Mouse (Mus musculus) spleen, adult 2 months (tissue): ENCODE data around the gene Nkx6-2. TPM values are rescaled to one million over a fixed set of nuclear protein-coding genes. Genes with fewer than 3 reads are reported as not detected.

Experiments
- DNase-seq, 2 experiments: peaks; one replicate each; pipeline versions ENCODE4 v3.0.0 to v3.0.0-alpha.2; 2012 to 2021; ENCODE audit warnings: low spot score in 2 of 2, low read depth in 1 of 2
- H3K27ac ChIP-seq: fragments of 200-500 bp; 2 replicates; pipeline ENCODE4 v1.5.1; 2012; ENCODE audit warnings: low read length, inconsistent platforms; ENCODE audit not compliant: insufficient read depth
- H3K27me3 ChIP-seq: fragments of 200-500 bp; 2 replicates; pipeline ENCODE4 v1.6.1; 2012; ENCODE audit warnings: mild to moderate bottlenecking, moderate library complexity, low read length, inconsistent platforms; ENCODE audit not compliant: control insufficient read depth, insufficient read depth
- H3K36me3 ChIP-seq: fragments of 200-500 bp; 2 replicates; pipeline ENCODE4 v1.6.1; 2012; ENCODE audit warnings: mild to moderate bottlenecking, low read length, inconsistent platforms; ENCODE audit not compliant: control insufficient read depth, insufficient read depth
- H3K4me1 ChIP-seq: fragments of 200-500 bp; 2 replicates; pipeline ENCODE4 v1.6.1; 2011; ENCODE audit warnings: inconsistent platforms; ENCODE audit not compliant: control insufficient read depth, insufficient read depth, insufficient read length
- H3K4me3 ChIP-seq: fragments of 200-500 bp; 2 replicates; pipeline ENCODE4 v1.5.1; 2011; ENCODE audit warnings: mild to moderate bottlenecking, inconsistent platforms; ENCODE audit not compliant: insufficient read depth, insufficient read length; ENCODE audit errors: extremely low read depth
- CTCF ChIP-seq: fragments of 200-500 bp; IDR thresholded peaks from 2 replicates; pipeline ENCODE4 v1.5.1; 2011; ENCODE audit warnings: mild to moderate bottlenecking, inconsistent platforms; ENCODE audit not compliant: insufficient read depth, insufficient read length, insufficient replicate concordance; ENCODE audit errors: extremely low read depth
- POLR2A ChIP-seq: fragments of 200-500 bp; IDR thresholded peaks from 2 replicates; pipeline ENCODE4 v1.6.1; 2011; ENCODE audit warnings: low read depth, low read length, inconsistent platforms
- WGBS: fragments of 180-500 bp; shearing (Covaris S2); methylation state at CpG from one replicate; pipeline ENCODE4 v1.1.7; 2018; 5-methylcytosine and 5-hydroxymethylcytosine counted together
- polyA plus RNA-seq: library from polyadenylated mRNA; depleted of rRNA; stranded (reverse); fragments of >200 nt; gene quantifications from 2 replicates; pipeline ENCODE4 v1.2.3, GENCODE M21; 2012

The Nkx6-2 gene
- polyA plus RNA-seq, 1 experiment, result 0.08 TPM

DNA sequence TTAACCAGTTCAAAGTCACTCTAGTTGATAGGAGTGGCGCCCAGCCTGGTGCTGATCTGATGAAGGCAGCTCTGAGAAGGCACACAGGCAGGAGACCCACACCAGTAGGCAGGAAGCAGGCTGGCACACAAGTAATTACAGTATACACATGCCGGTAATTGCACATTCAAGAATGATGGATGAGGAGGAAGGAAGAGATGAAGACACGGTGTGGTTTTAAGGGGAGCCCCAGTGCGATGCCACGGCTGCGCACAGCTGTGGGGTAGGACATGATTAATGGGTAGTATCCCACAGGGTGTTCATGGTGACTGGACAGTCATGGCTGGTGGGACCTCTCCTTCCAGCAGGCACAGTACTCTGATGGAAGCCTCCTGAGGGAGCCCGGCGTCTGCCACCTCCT, 16.1 kb downstream of the Nkx6-2 start:
- no peak for DNase-seq
- Histone ChIP-seq H3K4me1 (no peaks in the 10 kb centered on the region), H3K4me3 (no peak overlapping the region), H3K27me3 (no peaks in the 10 kb centered on the region), H3K27ac (no peak overlapping the region), H3K36me3 (peaks cover 12% of the 10 kb centered on the region)
- no peak for TF ChIP-seq CTCF
- TF ChIP-seq POLR2A, result no peak
- WGBS, result 16% methylated on average over 8 of the region's 8 CpGs

DNA sequence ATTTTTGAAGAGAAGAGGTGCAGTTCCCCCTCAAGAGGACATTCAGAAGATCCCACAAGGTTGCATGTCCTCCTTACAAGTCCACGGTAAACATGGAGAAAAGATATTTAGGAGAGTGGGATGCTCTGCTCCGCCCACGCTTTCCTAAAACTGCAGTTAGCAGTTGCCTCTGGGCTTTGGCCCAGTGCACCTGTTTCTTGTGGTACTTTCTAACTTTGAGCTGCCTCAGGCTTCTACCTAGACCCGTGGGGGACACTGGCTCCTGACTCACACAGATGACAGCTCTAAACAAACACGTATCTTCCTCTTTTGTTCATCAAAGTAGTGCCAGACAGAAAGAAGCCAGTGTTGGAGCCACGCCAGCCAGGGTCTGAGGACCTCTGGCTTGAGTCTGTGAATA, 16.6 kb downstream of the Nkx6-2 start:
- 56% methylated on average over 6 of the region's 6 CpGs for WGBS

DNA sequence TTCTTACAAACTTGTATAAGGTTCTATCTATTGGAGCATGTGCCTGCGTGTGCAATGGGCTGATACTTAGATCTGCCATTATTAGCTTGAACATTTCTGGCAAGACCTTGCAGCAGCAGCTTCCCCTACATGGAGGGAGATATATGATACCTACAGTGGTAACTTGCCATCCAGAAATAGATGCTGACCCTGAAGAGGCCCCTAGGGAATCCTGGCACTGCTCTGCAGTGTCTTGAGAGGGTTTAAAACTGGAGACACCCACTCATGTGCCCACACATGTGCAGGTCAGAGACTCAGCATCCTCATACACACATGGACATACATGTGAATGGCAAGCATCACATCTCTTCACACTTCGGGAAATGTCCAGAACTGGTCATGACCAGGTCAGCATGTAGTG, 18.4 kb downstream of the Nkx6-2 start:
- WGBS, result 94% methylated on average over 2 of the region's 2 CpGs

More for the DNA sequence above, 16.6 kb downstream of the Nkx6-2 start:
- TF ChIP-seq POLR2A (no peak), CTCF (no peak)
- Histone ChIP-seq H3K27ac (no peak overlapping the region), H3K27me3 (no peaks in the 10 kb centered on the region), H3K36me3 (peaks cover 12% of the 10 kb centered on the region), H3K4me1 (no peaks in the 10 kb centered on the region), H3K4me3 (no peak overlapping the region)
- DNase-seq, result no peak

DNA sequence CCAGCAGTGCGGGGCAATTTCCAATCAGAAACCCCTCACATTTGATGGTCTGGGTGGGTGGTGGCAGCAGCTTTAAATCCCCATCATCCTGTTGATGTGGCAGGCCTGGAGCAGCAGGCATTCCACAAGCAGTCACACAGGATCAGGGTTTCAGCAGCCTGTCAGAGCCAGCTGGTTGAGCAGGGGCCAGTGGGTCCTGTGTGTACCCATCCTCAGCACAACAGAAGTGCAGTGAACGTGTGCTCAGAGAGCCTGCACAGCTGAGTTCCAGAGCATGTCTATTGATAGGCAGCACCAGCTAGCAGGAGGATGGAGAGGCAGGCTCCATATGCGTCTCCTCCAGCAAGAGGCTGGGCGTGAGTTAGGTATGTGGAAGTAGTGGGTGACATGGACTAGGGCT, 19.2 kb downstream of the Nkx6-2 start:
- H3K4me3 ChIP-seq, result no peak overlapping the region
- H3K27me3 ChIP-seq, result no peaks in the 10 kb centered on the region
- WGBS, result 92% methylated on average over 4 of the region's 4 CpGs
- no peak for TF ChIP-seq CTCF
- no peak for TF ChIP-seq POLR2A
- no peaks in the 10 kb centered on the region for H3K4me1 ChIP-seq
- H3K27ac ChIP-seq, result no peak overlapping the region
- peaks cover 15% of the 10 kb centered on the region for H3K36me3 ChIP-seq
- DNase-seq, result no peak

More for the DNA sequence above, 18.4 kb downstream of the Nkx6-2 start:
- Histone ChIP-seq H3K27ac (no peak overlapping the region), H3K27me3 (no peaks in the 10 kb centered on the region), H3K4me1 (no peaks in the 10 kb centered on the region), H3K36me3 (peaks cover 15% of the 10 kb centered on the region), H3K4me3 (no peak overlapping the region)
- TF ChIP-seq POLR2A (no peak), CTCF (no peak)
- no peak for DNase-seq

DNA sequence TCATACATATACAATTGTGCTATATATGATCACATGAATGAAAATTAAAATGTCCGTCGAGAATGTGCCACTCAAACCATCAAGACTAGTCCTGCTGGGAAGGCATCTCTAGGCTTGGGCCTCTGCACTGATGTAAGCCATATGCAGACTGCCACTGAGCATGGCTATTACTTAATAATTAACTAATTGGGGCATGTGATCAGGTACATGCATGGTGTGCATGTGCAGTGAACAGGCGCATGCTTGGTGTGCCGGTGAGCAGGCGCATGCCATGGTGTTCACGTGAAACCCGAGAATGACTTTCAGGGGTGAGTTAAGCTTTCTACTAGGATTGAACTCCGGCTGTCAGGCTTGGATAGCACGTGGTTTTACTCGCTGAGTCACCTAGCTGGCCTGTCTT, 22.9 kb downstream of the Nkx6-2 start:
- TF ChIP-seq POLR2A, result no peak
- no peak for TF ChIP-seq CTCF
- Histone ChIP-seq H3K4me3 (no peak overlapping the region), H3K27me3 (no peaks in the 10 kb centered on the region), H3K36me3 (peaks cover 8% of the 10 kb centered on the region), H3K27ac (no peak overlapping the region), H3K4me1 (no peaks in the 10 kb centered on the region)
- WGBS, result 90% methylated on average over 10 of the region's 10 CpGs
- DNase-seq, result no peak

DNA sequence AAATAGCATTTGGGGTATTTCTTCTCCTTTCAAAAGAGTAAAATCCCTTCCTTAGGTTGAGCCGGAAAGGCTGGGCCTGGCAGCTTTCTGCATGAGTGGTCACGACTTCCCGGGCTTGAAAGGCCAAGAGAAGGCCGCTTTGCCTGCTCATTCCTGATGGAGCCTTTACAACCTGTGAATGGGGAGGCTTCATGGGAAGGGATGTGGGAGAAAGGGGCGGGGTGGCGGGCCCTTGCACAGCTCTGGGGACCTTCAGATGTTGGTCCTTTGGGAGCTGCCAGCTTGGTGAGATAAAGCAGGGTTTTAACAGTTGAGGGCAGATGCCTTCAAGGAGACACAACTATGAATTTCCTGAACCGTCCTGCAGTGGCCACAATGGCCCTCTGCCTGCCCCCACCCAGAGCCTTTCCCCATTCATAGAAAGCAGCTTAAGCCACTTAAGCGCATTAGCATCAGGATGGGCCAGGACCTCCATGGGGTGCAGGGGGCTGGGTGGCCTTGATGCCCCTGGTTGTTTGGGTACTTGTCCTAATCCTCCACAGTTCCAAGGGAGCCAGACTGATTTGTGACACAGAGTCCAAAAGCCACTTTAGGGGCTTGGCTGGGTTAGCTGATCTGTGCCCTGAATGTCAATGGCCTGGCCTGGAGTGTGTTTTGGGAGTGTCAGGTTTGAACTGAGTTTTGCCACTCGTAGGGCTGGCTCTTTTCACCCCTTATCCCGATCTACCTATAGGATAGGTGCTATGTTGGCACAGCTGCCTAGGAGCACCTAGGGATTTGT, 25.7 kb downstream of the Nkx6-2 start:
- no peak for DNase-seq

DNA sequence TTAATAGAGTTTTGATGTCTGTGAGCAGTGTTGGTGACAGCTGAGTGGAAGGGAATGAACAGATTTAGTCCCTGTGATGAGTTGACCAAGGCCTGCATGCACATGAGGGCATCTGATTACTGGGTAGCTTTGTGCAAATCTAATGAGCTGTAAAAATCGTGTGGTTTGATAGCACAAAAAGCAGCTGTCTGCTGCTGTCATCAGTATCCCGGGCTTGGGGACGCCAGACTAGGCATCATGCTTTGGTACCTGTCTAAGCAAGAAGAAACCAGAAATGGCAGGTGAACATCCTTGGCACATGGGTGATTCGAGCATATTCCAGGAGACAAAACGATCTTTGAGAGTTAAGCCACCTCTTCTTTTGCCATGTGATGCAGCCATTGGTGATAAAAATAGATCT, 26.3 kb downstream of the Nkx6-2 start:
- TF ChIP-seq CTCF (no peak), POLR2A (no peak)
- Histone ChIP-seq H3K27me3 (no peaks in the 10 kb centered on the region), H3K27ac (no peak overlapping the region), H3K4me3 (no peak overlapping the region), H3K36me3 (peaks cover 2% of the 10 kb centered on the region; the same call in 1 of the 2 replicates), H3K4me1 (no peaks in the 10 kb centered on the region)
- no peak for DNase-seq
- 88% methylated on average over 5 of the region's 5 CpGs for WGBS

More for the DNA sequence above, 25.7 kb downstream of the Nkx6-2 start:
- Histone ChIP-seq H3K4me1 (no peaks in the 10 kb centered on the region), H3K4me3 (no peak overlapping the region), H3K36me3 (peaks cover 2% of the 10 kb centered on the region; the same call in 1 of the 2 replicates), H3K27ac (no peak overlapping the region), H3K27me3 (no peaks in the 10 kb centered on the region)
- TF ChIP-seq POLR2A (no peak), CTCF (no peak)
- WGBS, result 80% methylated on average over 10 of the region's 10 CpGs
